Mouse (Mus musculus) MEL (cell line): Measurements from ENCODE around the gene Defb48.

Experiments
- CHD1 ChIP-seq: IDR thresholded peaks from 2 replicates; pipeline ENCODE4 v1.6.1; 2012; ENCODE audit warnings: low read depth, mild to moderate bottlenecking, inconsistent platforms, low read length, improper control_type of control experiment
- CHD2 ChIP-seq: IDR thresholded peaks from 2 replicates; pipeline ENCODE4 v1.6.1; 2011; ENCODE audit warnings: low read length, improper control_type of control experiment
- CTCF ChIP-seq, 3 experiments: IDR thresholded peaks in 2 of 3; conservative IDR thresholded peaks in 1 of 3; 2 replicates each; pipeline ENCODE4 v1.5.1; 2011 to 2012; ENCODE audit warnings: low read length in 3 of 3, low read depth in 2 of 3, mild to moderate bottlenecking in 2 of 3, improper control_type of control experiment in 1 of 3, inconsistent platforms in 1 of 3, mixed read lengths in 1 of 3, moderate library complexity in 1 of 3; ENCODE audit not compliant: control insufficient read depth in 1 of 3, insufficient read depth in 1 of 3, poor library complexity in 1 of 3, severe bottlenecking in 1 of 3
- ELF1 ChIP-seq: IDR thresholded peaks from 2 replicates; pipeline ENCODE4 v1.6.1; 2014; ENCODE audit warnings: low read depth, mild to moderate bottlenecking, inconsistent platforms, low read length, improper control_type of control experiment, moderate library complexity
- ETS1 ChIP-seq: IDR thresholded peaks from 2 replicates; pipeline ENCODE4 v1.6.1; 2012; ENCODE audit warnings: low read depth, mild to moderate bottlenecking, inconsistent platforms, low read length, improper control_type of control experiment, moderate library complexity
- GATA1 ChIP-seq: IDR thresholded peaks from 2 replicates; pipeline ENCODE4 v1.6.1; 2011; ENCODE audit warnings: low read depth, low read length, improper control_type of control experiment
- JUND ChIP-seq: IDR thresholded peaks from 2 replicates; pipeline ENCODE4 v1.6.1; 2011; ENCODE audit warnings: low read depth, mild to moderate bottlenecking, improper control_type of control experiment, low read length
- MAX ChIP-seq: IDR thresholded peaks from 2 replicates; pipeline ENCODE4 v1.6.1; 2011; ENCODE audit warnings: low read length, improper control_type of control experiment
- POLR2A ChIP-seq, 2 experiments: IDR thresholded peaks; 2 replicates each; pipeline ENCODE4 v1.6.1; 2011 to 2012; ENCODE audit warnings: low read length in 2 of 2, mild to moderate bottlenecking in 2 of 2, control low read depth in 1 of 2, improper control_type of control experiment in 1 of 2, low read depth in 1 of 2, moderate library complexity in 1 of 2; ENCODE audit not compliant: control insufficient read depth in 1 of 2, insufficient read depth in 1 of 2, poor library complexity in 1 of 2
- POLR2AphosphoS5 ChIP-seq: IDR thresholded peaks from 2 replicates; pipeline ENCODE4 v1.6.1; 2012; ENCODE audit warnings: low read depth, borderline replicate concordance, mild to moderate bottlenecking, inconsistent platforms, low read length, moderate library complexity, mixed read lengths
- RCOR1 ChIP-seq: IDR thresholded peaks from 2 replicates; pipeline ENCODE4 v1.6.1; 2012; ENCODE audit warnings: low read depth, mild to moderate bottlenecking, inconsistent platforms, low read length, improper control_type of control experiment
- TCF12 ChIP-seq: IDR thresholded peaks from 2 replicates; pipeline ENCODE4 v1.6.1; 2014; ENCODE audit warnings: low read depth, mild to moderate bottlenecking, inconsistent platforms, low read length, improper control_type of control experiment, moderate library complexity

GRCm38 (mm10) chr14:62940383-62941074 lies 43.8 kb downstream of the Defb48 start:
- TF ChIP-seq CTCF (IDR thresholded peaks at IDR 0.05 in 2 of 3, conservative IDR thresholded peaks at IDR 0.05 in 1 of 3; ENCODE audit: control insufficient read depth in 1 of 3, insufficient read depth in 1 of 3, low read depth in 2 of 3, low read length in 3 of 3, poor library complexity in 1 of 3, severe bottlenecking in 1 of 3) (no peak), GATA1 (no peak), ELF1 (no peak), CHD2 (no peak), POLR2AphosphoS5 (no peak), ETS1 (no peak), JUND (no peak), POLR2A (IDR thresholded peaks at IDR 0.05; ENCODE audit: control insufficient read depth in 1 of 2, insufficient read depth in 1 of 2, low read depth in 1 of 2, low read length in 2 of 2, poor library complexity in 1 of 2) (no peak), CHD1 (no peak), TCF12 (no peak), MAX (no peak), RCOR1 (no peak)
